9 mouse cellular contexts compared by ENCODE assay signal in genomic region chr6:51208660-51209396, GRCm38 (mm10).
DNase-seq lines count a peak whose midpoint lies in the region; ATAC-seq lines count a peak whose summit lies in the region.
"Had no signal": no experiment of that assay in that cellular context is flagged by ENCODE, and none has a peak within 500 bp of the region (broad histone marks: within the 10 kb centered on the region; RNA-seq: fewer than 3 reads in every experiment).

No protein-coding gene starts in this region.

- WGBS in heart, embryonic 11.5 days (ENCODE audit: insufficient replicate concordance): 1% methylated on average over 6 of the region's 6 CpGs
- WGBS in hindbrain, embryonic 11.5 days: 4% methylated on average over 6 of the region's 6 CpGs

- peak; percentile 81 for DNase-seq in heart, adult 11 months
- DNase-seq in adrenal gland, adult 18-20 months (ENCODE audit: low spot score in 2 of 2): peak; percentile 38 to 45
- peak; percentile 85 for DNase-seq in embryo, embryonic 11.5 days (ENCODE audit: low read depth, low spot score)
- peak; percentile 89 for DNase-seq in hindbrain, embryonic 11.5 days (ENCODE audit: low spot score)
- DNase-seq in layer of hippocampus, adult 8-10 months (ENCODE audit: low spot score in 2 of 2): peak; percentile 38 to 41
- DNase-seq in lung, postnatal 36 days: peak; percentile 63
- DNase-seq in skeletal muscle tissue, adult 2 months (ENCODE audit: low read depth, low spot score): peak; percentile 65

- no peak overlapping the region for H3K4me3 ChIP-seq in heart, embryonic 11.5 days (ENCODE audit: low read depth, low read length)
- H3K4me3 ChIP-seq in hindbrain, embryonic 11.5 days (ENCODE audit: low read depth, low read length): no peak overlapping the region

- no peak for ATAC-seq in heart, embryonic 11.5 days (replicated peaks; ENCODE audit: insufficient number of reproducible peaks, low FRiP score, low TSS enrichment)
- peak; percentile 77 for ATAC-seq in hindbrain, embryonic 11.5 days (ENCODE audit: low FRiP score)

- no peak overlapping the region for H3K27ac ChIP-seq in heart, embryonic 11.5 days (ENCODE audit: low read depth, low read length)
- H3K27ac ChIP-seq in hindbrain, embryonic 11.5 days (ENCODE audit: low read depth, low read length): no peak overlapping the region
- H3K27ac ChIP-seq: macrophage had no signal

- H3K9me3 ChIP-seq in heart, embryonic 11.5 days (replicated peaks; ENCODE audit: control insufficient read depth, low read length): no peaks in the 10 kb centered on the region
- no peaks in the 10 kb centered on the region for H3K9me3 ChIP-seq in hindbrain, embryonic 11.5 days (ENCODE audit: control insufficient read depth, low read length)

- no peak overlapping the region for H3K4me2 ChIP-seq in heart, embryonic 11.5 days
- no peak overlapping the region for H3K4me2 ChIP-seq in hindbrain, embryonic 11.5 days (replicated peaks; ENCODE audit: low read depth, low read length)

- H3K27me3 ChIP-seq in heart, embryonic 11.5 days (ENCODE audit: control insufficient read depth, insufficient read depth, low read length): peaks cover 8% of the 10 kb centered on the region; the same call in 1 of the 2 replicates
- H3K27me3 ChIP-seq in hindbrain, embryonic 11.5 days (ENCODE audit: control insufficient read depth, insufficient read depth, low read length): no peaks in the 10 kb centered on the region

- no peaks in the 10 kb centered on the region for H3K36me3 ChIP-seq in heart, embryonic 11.5 days (ENCODE audit: control insufficient read depth, insufficient read depth, low read length)
- H3K36me3 ChIP-seq in hindbrain, embryonic 11.5 days (ENCODE audit: control insufficient read depth, insufficient read depth, low read length): no peaks in the 10 kb centered on the region

- no peak overlapping the region for H3K9ac ChIP-seq in heart, embryonic 11.5 days (ENCODE audit: low read depth, low read length)
- H3K9ac ChIP-seq in hindbrain, embryonic 11.5 days (ENCODE audit: low read depth, low read length): no peak overlapping the region

- H3K4me1 ChIP-seq in heart, embryonic 11.5 days (ENCODE audit: control insufficient read depth, insufficient read depth, low read length): peaks cover 18% of the 10 kb centered on the region
- no peaks in the 10 kb centered on the region; the same call in 1 of the 2 replicates for H3K4me1 ChIP-seq in hindbrain, embryonic 11.5 days (replicated peaks; ENCODE audit: control insufficient read depth, insufficient read depth, low read length)
